Mouse (Mus musculus): Measurements from ENCODE around the gene 4930404N11Rik.

- TF ChIP-seq CTCF (IDR thresholded peaks at IDR 0.05; ENCODE audit: extremely low read depth, insufficient read depth, low read length) (no peak), POLR2A (IDR thresholded peaks at IDR 0.05; ENCODE audit: extremely low read depth, insufficient read depth, low read length) (peak; percentile 91)
Observed at GRCm38 (mm10) chr10:81383802-81384604, 18.4 kb upstream of the 4930404N11Rik start, which contains the start of the genes Dohh and Gm48551.

Data from cortical plate, adult 2 months (tissue).